In the genomic region with DNA sequence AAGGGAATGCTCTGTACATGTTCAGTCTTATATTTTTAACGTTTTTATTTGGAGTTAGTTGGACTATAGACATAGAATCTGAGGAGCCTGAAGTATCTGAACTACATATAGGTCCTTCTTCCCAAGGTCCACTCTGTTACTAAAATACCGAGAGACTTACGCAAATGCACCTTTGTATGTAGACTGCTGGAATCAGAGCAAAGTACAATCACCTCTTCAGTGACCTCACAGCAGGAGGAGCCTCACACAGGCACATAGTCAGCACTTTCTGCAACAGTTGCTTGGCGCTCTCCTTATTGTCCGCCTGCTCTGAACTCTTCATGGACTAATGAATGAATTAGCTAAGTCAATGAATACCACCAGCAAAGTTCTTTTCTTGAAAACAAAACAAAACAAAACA, we compare ENCODE assay signal across 38 mouse cellular contexts. TPM values are rescaled to one million over a fixed set of nuclear protein-coding genes. Genes with fewer than 3 reads are reported as not detected.
"Had no signal": no experiment of that assay in that cellular context is flagged by ENCODE, and none has a peak within 500 bp of the region (broad histone marks: within the 10 kb centered on the region; RNA-seq: fewer than 3 reads in every experiment).

No protein-coding gene starts in this region.

- H3K36me3 ChIP-seq: embryonic facial prominence, embryonic 10.5 days; embryonic facial prominence, embryonic 12.5 days; embryonic facial prominence, embryonic 13.5 days; embryonic facial prominence, embryonic 15.5 days; forebrain, embryonic 10.5 days; forebrain, embryonic 12.5 days; forebrain, embryonic 15.5 days had no signal

- DNase-seq: cerebellum, adult 18-20 months; cerebellum, adult 2 months; cerebellum, adult 8-10 months; cerebellum, adult 9-10 months; cerebellum, adult 9-11 months; cerebellum, postnatal 10 days; cerebellum, postnatal 14 days; cerebellum, postnatal 25 days; cerebellum, postnatal 36 days; embryo, embryonic 11 days; forebrain, postnatal 0 days; gastrocnemius, adult 2 months; gastrocnemius, postnatal 10 days; gastrocnemius, postnatal 14 days; gastrocnemius, postnatal 25 days; gastrocnemius, postnatal 36 days; heart, adult 18-20 months had no signal

- ATAC-seq: forebrain, embryonic 13.5 days; forebrain, embryonic 14.5 days; forebrain, embryonic 15.5 days; forebrain, embryonic 16.5 days; forebrain, postnatal 0 days had no signal

- H3K4me1 ChIP-seq: forebrain, embryonic 13.5 days had no signal

- H3K4me3 ChIP-seq: embryonic facial prominence, embryonic 10.5 days; embryonic facial prominence, embryonic 12.5 days; embryonic facial prominence, embryonic 13.5 days; embryonic facial prominence, embryonic 15.5 days; erythroblast, embryonic 14.5 days; forebrain, embryonic 10.5 days; forebrain, embryonic 12.5 days; forebrain, embryonic 13.5 days; forebrain, embryonic 15.5 days; gastrocnemius, adult 2 months had no signal

- H3K4me2 ChIP-seq: embryonic facial prominence, embryonic 12.5 days; embryonic facial prominence, embryonic 13.5 days; embryonic facial prominence, embryonic 15.5 days; forebrain, embryonic 12.5 days; forebrain, embryonic 13.5 days; forebrain, embryonic 15.5 days had no signal

- H3K27ac ChIP-seq: embryonic facial prominence, embryonic 10.5 days; embryonic facial prominence, embryonic 12.5 days; embryonic facial prominence, embryonic 13.5 days; embryonic facial prominence, embryonic 15.5 days; forebrain, embryonic 10.5 days; forebrain, embryonic 12.5 days; forebrain, embryonic 13.5 days; forebrain, embryonic 15.5 days; gastrocnemius, adult 2 months had no signal

- H3K27me3 ChIP-seq: embryonic facial prominence, embryonic 12.5 days; embryonic facial prominence, embryonic 13.5 days; embryonic facial prominence, embryonic 15.5 days; forebrain, embryonic 13.5 days; forebrain, embryonic 15.5 days had no signal

- H3K9ac ChIP-seq: embryonic facial prominence, embryonic 12.5 days; embryonic facial prominence, embryonic 13.5 days; embryonic facial prominence, embryonic 15.5 days; forebrain, embryonic 12.5 days; forebrain, embryonic 13.5 days; forebrain, embryonic 15.5 days; forebrain, postnatal 0 days had no signal

- H3K9me3 ChIP-seq: embryonic facial prominence, embryonic 10.5 days; embryonic facial prominence, embryonic 12.5 days; embryonic facial prominence, embryonic 13.5 days; embryonic facial prominence, embryonic 15.5 days; forebrain, embryonic 10.5 days; forebrain, embryonic 12.5 days; forebrain, embryonic 13.5 days; forebrain, embryonic 15.5 days had no signal

RNA-seq across cellular contexts. Expression of gene Il21, which starts 34.1 kb away (rescaled TPM):
- total RNA-seq: common myeloid progenitor, adult 5-6 weeks; gastrocnemius, adult 18-20 months; gastrocnemius, adult 2 months; gastrocnemius, adult 8-10 months; gastrocnemius, postnatal 10 days; gastrocnemius, postnatal 14 days; gastrocnemius, postnatal 25 days; gastrocnemius, postnatal 36 days; gastrocnemius, postnatal 4 days; granulocyte monocyte progenitor cell, adult 5-6 weeks; heart, adult 18-20 months had no signal
- polyA plus RNA-seq: embryonic facial prominence, embryonic 11.5 days; embryonic facial prominence, embryonic 12.5 days; embryonic facial prominence, embryonic 13.5 days; embryonic facial prominence, embryonic 14.5 days; embryonic facial prominence, embryonic 15.5 days; erythroblast, embryonic 14.5 days; forebrain, embryonic 10.5 days; forebrain, embryonic 11.5 days; forebrain, embryonic 12.5 days; forebrain, embryonic 13.5 days; forebrain, embryonic 14.5 days; forebrain, embryonic 15.5 days; forebrain, embryonic 16.5 days; forebrain, postnatal 0 days; frontal cortex, adult 2 months; gonadal fat pad, adult 2 months had no signal
